Mouse (Mus musculus): Measurements from ENCODE around the gene Fam169b.
"Not testable (repeated sequence)": the region's sequence is repeated elsewhere in the genome, so short reads cannot be mapped to it uniquely, and the experiment has no call there.

Fam169b gene

GRCm38 (mm10) chr7:68264028-68264453, 9.6 kb upstream of the Fam169b start, which contains the start of gene Pgpep1l:
TSS of gene Pgpep1l (minus strand) at chr7:68264233.
- peak; percentile 29 to 37 for DNase-seq (ENCODE audit: low spot score in 2 of 2)

- DNase-seq (ENCODE audit: low spot score in 2 of 2), result peak; percentile 68 to 84
Measured at GRCm38 (mm10) chr7:68264531-68264930, 9.1 kb upstream of the Fam169b start.

GRCm38 (mm10) chr7:68265391-68265790, 8.2 kb upstream of the Fam169b start:
- no peak for DNase-seq (ENCODE audit: low spot score in 2 of 2)

- DNase-seq (ENCODE audit: low spot score in 2 of 2), result no peak
Measured at GRCm38 (mm10) chr7:68266691-68267090, 6.9 kb upstream of the Fam169b start.

- DNase-seq (ENCODE audit: low spot score in 2 of 2), result no peak
Measured at GRCm38 (mm10) chr7:68270551-68270950, 3.1 kb upstream of the Fam169b start.

- DNase-seq (ENCODE audit: low spot score in 2 of 2), result no peak
Measured at GRCm38 (mm10) chr7:68271816-68272215, 1.8 kb upstream of the Fam169b start.

GRCm38 (mm10) chr7:68272607-68273006, 1.0 kb upstream of the Fam169b start:
- no peak for DNase-seq (ENCODE audit: low spot score in 2 of 2)

- DNase-seq (ENCODE audit: low spot score in 2 of 2), result no peak
Measured at GRCm38 (mm10) chr7:68274218-68274617, 579 bp downstream of the Fam169b start.

- DNase-seq (ENCODE audit: low spot score in 2 of 2), result no peak
Measured at GRCm38 (mm10) chr7:68274951-68275350, 1.3 kb downstream of the Fam169b start.

GRCm38 (mm10) chr7:68275445-68275837, 1.8 kb downstream of the Fam169b start:
- DNase-seq (ENCODE audit: low spot score in 2 of 2), result not testable (repeated sequence)

GRCm38 (mm10) chr7:68275838-68276731, 2.4 kb downstream of the Fam169b start:
- DNase-seq (ENCODE audit: low spot score in 2 of 2), result no peak

GRCm38 (mm10) chr7:68277054-68277896, 3.6 kb downstream of the Fam169b start:
- DNase-seq (ENCODE audit: low spot score in 2 of 2), result no peak

GRCm38 (mm10) chr7:68277897-68278270, 4.2 kb downstream of the Fam169b start:
- no peak for DNase-seq (ENCODE audit: low spot score in 2 of 2)

- no peak for DNase-seq (ENCODE audit: low spot score in 2 of 2)
Measured at GRCm38 (mm10) chr7:68278385-68278784, 4.7 kb downstream of the Fam169b start.

- no peak for DNase-seq (ENCODE audit: low spot score in 2 of 2)
Measured at GRCm38 (mm10) chr7:68278908-68279307, 5.3 kb downstream of the Fam169b start.

GRCm38 (mm10) chr7:68279481-68279880, 5.8 kb downstream of the Fam169b start:
- no peak for DNase-seq (ENCODE audit: low spot score in 2 of 2)

GRCm38 (mm10) chr7:68280352-68280869, 6.8 kb downstream of the Fam169b start:
- peak in 1 of 2 experiments; percentile 32 for DNase-seq (ENCODE audit: low spot score in 2 of 2)

GRCm38 (mm10) chr7:68281341-68281740, 7.7 kb downstream of the Fam169b start:
- no peak for DNase-seq (ENCODE audit: low spot score in 2 of 2)

- DNase-seq (ENCODE audit: low spot score in 2 of 2), result no peak
Measured at GRCm38 (mm10) chr7:68282304-68283132, 8.9 kb downstream of the Fam169b start.

- DNase-seq (ENCODE audit: low spot score in 2 of 2), result not testable (repeated sequence)
Measured at GRCm38 (mm10) chr7:68283133-68283520, 9.5 kb downstream of the Fam169b start.

GRCm38 (mm10) chr7:68283776-68284175, 10.1 kb downstream of the Fam169b start:
- DNase-seq (ENCODE audit: low spot score in 2 of 2), result no peak
